Comparison of ENCODE assay signal across 10 mouse cellular contexts in genomic region chr7:115453713-115454073, GRCm38 (mm10).
A peak's percentile ranks its signal among the peaks of the same experiment; 100 is the strongest.
DNase-seq lines count a peak whose midpoint lies in the region; ATAC-seq and TF ChIP-seq lines count a peak whose summit lies in the region.
"Had no signal": no experiment of that assay in that cellular context is flagged by ENCODE, and none has a peak within 500 bp of the region (broad histone marks: within the 10 kb centered on the region; RNA-seq: fewer than 3 reads in every experiment).

No protein-coding gene starts in this region.

- no peak overlapping the region for H3K9ac ChIP-seq in intestine, embryonic 14.5 days (ENCODE audit: low read length)
- H3K9ac ChIP-seq in intestine, postnatal 0 days (ENCODE audit: low read depth, low read length), result no peak overlapping the region
- H3K9ac ChIP-seq in intestine, embryonic 15.5 days, result no peak overlapping the region

- H3K4me1 ChIP-seq in intestine, embryonic 14.5 days (replicated peaks; ENCODE audit: control insufficient read depth, insufficient read depth, low read length), result peaks cover 5% of the 10 kb centered on the region; the same call in 1 of the 2 replicates
- H3K4me1 ChIP-seq in intestine, postnatal 0 days (replicated peaks; ENCODE audit: control insufficient read depth, insufficient read depth, low read length), result no peaks in the 10 kb centered on the region
- peaks cover 4% of the 10 kb centered on the region; the same call in 1 of the 2 replicates for H3K4me1 ChIP-seq in E14TG2a.4 (replicated peaks; ENCODE audit: low read depth, low read length)
- H3K4me1 ChIP-seq in embryonic facial prominence, embryonic 10.5 days, result peaks cover 32% of the 10 kb centered on the region
- H3K4me1 ChIP-seq in intestine, embryonic 15.5 days (replicated peaks), result peaks cover 11% of the 10 kb centered on the region

- no peak for DNase-seq in intestine, embryonic 14.5 days (ENCODE audit: low spot score)
- no peak for DNase-seq in embryonic facial prominence, embryonic 10.5 days (ENCODE audit: low spot score)
- DNase-seq in ovary, postnatal 14 days (ENCODE audit: low spot score), result no peak
- DNase-seq in frontal cortex, adult 2 months (ENCODE audit: extremely low spot score in 1 of 2, low spot score in 1 of 2), result no peak
- no peak for DNase-seq in right cerebral cortex, adult 18-20 months
- DNase-seq: cerebellum, adult 2 months had no signal

- no peak for TF ChIP-seq CTCF in intestine, postnatal 0 days (IDR thresholded peaks at IDR 0.05; ENCODE audit: low read depth)
- TF ChIP-seq CTCF in E14TG2a.4 (conservative IDR thresholded peaks at IDR 0.05; ENCODE audit: low read length), result no peak

- ATAC-seq in intestine, embryonic 14.5 days (replicated peaks; ENCODE audit: low FRiP score, low TSS enrichment, low read depth), result no peak
- ATAC-seq in intestine, postnatal 0 days, result no peak
- no peak for ATAC-seq in intestine, embryonic 15.5 days

- H3K36me3 ChIP-seq in intestine, embryonic 14.5 days (ENCODE audit: control insufficient read depth, insufficient read depth, low read length), result no peaks in the 10 kb centered on the region
- no peaks in the 10 kb centered on the region for H3K36me3 ChIP-seq in intestine, postnatal 0 days (ENCODE audit: control insufficient read depth, insufficient read depth)
- H3K36me3 ChIP-seq in E14TG2a.4 (ENCODE audit: insufficient read depth, low read length), result no peaks in the 10 kb centered on the region
- H3K36me3 ChIP-seq in embryonic facial prominence, embryonic 10.5 days (replicated peaks), result no peaks in the 10 kb centered on the region
- H3K36me3 ChIP-seq in intestine, embryonic 15.5 days, result no peaks in the 10 kb centered on the region

- 0 out of 2 replicates have a peak overlapping the region, but pooled peaks have one; percentile 26 for H3K4me2 ChIP-seq in intestine, embryonic 14.5 days (ENCODE audit: low read length)
- H3K4me2 ChIP-seq in intestine, postnatal 0 days (replicated peaks; ENCODE audit: low read depth), result no peak overlapping the region; the same call in 1 of the 2 replicates
- 0 out of 2 replicates have a peak overlapping the region, but pooled peaks have one; percentile 14 for H3K4me2 ChIP-seq in intestine, embryonic 15.5 days (replicated peaks)

- no peaks in the 10 kb centered on the region for H3K27me3 ChIP-seq in intestine, embryonic 14.5 days (replicated peaks; ENCODE audit: control insufficient read depth, insufficient read depth, low read length)
- no peaks in the 10 kb centered on the region for H3K27me3 ChIP-seq in intestine, postnatal 0 days (replicated peaks; ENCODE audit: control insufficient read depth, insufficient read depth, low read length)
- H3K27me3 ChIP-seq in E14TG2a.4 (ENCODE audit: insufficient read depth, low read length), result peaks cover 28% of the 10 kb centered on the region
- peaks cover 64% of the 10 kb centered on the region for H3K27me3 ChIP-seq in embryonic facial prominence, embryonic 10.5 days (replicated peaks; ENCODE audit: low read depth, poor library complexity, severe bottlenecking)
- H3K27me3 ChIP-seq in intestine, embryonic 15.5 days (replicated peaks), result no peaks in the 10 kb centered on the region

- H3K27ac ChIP-seq in intestine, embryonic 14.5 days (ENCODE audit: low read depth), result no peak overlapping the region
- no peak overlapping the region for H3K27ac ChIP-seq in intestine, postnatal 0 days (ENCODE audit: low read depth, low read length)
- H3K27ac ChIP-seq in embryonic facial prominence, embryonic 10.5 days (replicated peaks), result peak overlapping the region; percentile 70
- H3K27ac ChIP-seq in intestine, embryonic 15.5 days, result no peak overlapping the region

- no peaks in the 10 kb centered on the region for H3K9me3 ChIP-seq in intestine, embryonic 14.5 days (ENCODE audit: control insufficient read depth, low read length)
- H3K9me3 ChIP-seq in intestine, postnatal 0 days (ENCODE audit: control insufficient read depth), result no peaks in the 10 kb centered on the region
- H3K9me3 ChIP-seq in E14TG2a.4 (ENCODE audit: low read length), result no peaks in the 10 kb centered on the region
- H3K9me3 ChIP-seq in embryonic facial prominence, embryonic 10.5 days, result no peaks in the 10 kb centered on the region
- H3K9me3 ChIP-seq in intestine, embryonic 15.5 days, result no peaks in the 10 kb centered on the region

- 63% methylated on average over 7 of the region's 7 CpGs for WGBS in intestine, embryonic 14.5 days
- WGBS in intestine, postnatal 0 days, result 77% methylated on average over 7 of the region's 7 CpGs
- WGBS in embryonic facial prominence, embryonic 10.5 days, result 39% methylated on average over 7 of the region's 7 CpGs
- 67% methylated on average over 7 of the region's 7 CpGs for WGBS in intestine, embryonic 15.5 days

- H3K4me3 ChIP-seq in intestine, embryonic 14.5 days (ENCODE audit: low read depth, low read length), result no peak overlapping the region
- H3K4me3 ChIP-seq in intestine, postnatal 0 days (ENCODE audit: low read depth, low read length), result no peak overlapping the region
- peak overlapping the region; percentile 72 for H3K4me3 ChIP-seq in E14TG2a.4 (replicated peaks; ENCODE audit: low read length)
- peak overlapping the region; percentile 37 for H3K4me3 ChIP-seq in embryonic facial prominence, embryonic 10.5 days
- no peak overlapping the region for H3K4me3 ChIP-seq in intestine, embryonic 15.5 days (replicated peaks)
- H3K4me3 ChIP-seq: erythroblast, embryonic 14.5 days had no signal

Comparison
In these comparisons a context has a peak if more than half of its experiments do, and no peak if none do; other contexts are left out.
1. H3K4me3 ChIP-seq: peak in E14TG2a.4 (single experiment) and embryonic facial prominence, embryonic 10.5 days (single experiment); none in intestine, embryonic 14.5 days (single experiment), intestine, postnatal 0 days (single experiment) and intestine, embryonic 15.5 days (single experiment).